Comparison of ENCODE assay signal across 24 mouse cellular contexts in genomic region chr10:90196936-90197335, GRCm38 (mm10).
"Had no signal": no experiment of that assay in that cellular context is flagged by ENCODE, and none has a peak within 500 bp of the region (broad histone marks: within the 10 kb centered on the region; RNA-seq: fewer than 3 reads in every experiment).

No protein-coding gene starts in this region.

- H3K27ac ChIP-seq: lung, embryonic 15.5 days; macrophage; midbrain, embryonic 10.5 days; midbrain, embryonic 12.5 days; neural tube, embryonic 13.5 days; neural tube, embryonic 15.5 days; stomach, embryonic 15.5 days; stomach, postnatal 0 days had no signal

- H3K4me3 ChIP-seq: lung, embryonic 15.5 days; midbrain, embryonic 10.5 days; midbrain, embryonic 12.5 days; myocyte; neural tube, embryonic 13.5 days; neural tube, embryonic 15.5 days; stomach, embryonic 15.5 days had no signal

- H3K4me2 ChIP-seq: lung, embryonic 15.5 days; midbrain, embryonic 12.5 days; neural tube, embryonic 13.5 days; neural tube, embryonic 15.5 days; stomach, embryonic 15.5 days had no signal

- H3K4me1 ChIP-seq: lung, embryonic 15.5 days; midbrain, embryonic 10.5 days; midbrain, embryonic 12.5 days; neural tube, embryonic 13.5 days; neural tube, embryonic 15.5 days; stomach, embryonic 15.5 days had no signal

- H3K36me3 ChIP-seq: lung, embryonic 15.5 days; midbrain, embryonic 10.5 days; midbrain, embryonic 12.5 days; neural tube, embryonic 13.5 days; neural tube, embryonic 15.5 days; stomach, embryonic 15.5 days had no signal

- H3K9ac ChIP-seq: liver, postnatal 0 days; lung, embryonic 15.5 days; midbrain, embryonic 12.5 days; neural tube, embryonic 13.5 days; neural tube, embryonic 15.5 days; stomach, embryonic 15.5 days had no signal

- H3K9me3 ChIP-seq: lung, embryonic 15.5 days; midbrain, embryonic 10.5 days; midbrain, embryonic 12.5 days; neural tube, embryonic 13.5 days; neural tube, embryonic 15.5 days; stomach, embryonic 15.5 days had no signal

- ATAC-seq: liver, postnatal 0 days; lung, postnatal 0 days; midbrain, embryonic 16.5 days had no signal

- H3K27me3 ChIP-seq: lung, embryonic 15.5 days; midbrain, embryonic 12.5 days; neural tube, embryonic 13.5 days; neural tube, embryonic 15.5 days; stomach, embryonic 15.5 days had no signal

- DNase-seq: liver, postnatal 0 days; lung, adult 2 months; lung, postnatal 14 days; lung, postnatal 36 days; midbrain, embryonic 14.5 days; retina, postnatal 1 day; right cerebral cortex, adult 18-20 months; right cerebral cortex, postnatal 25 days; right cerebral cortex, postnatal 4 days; spleen, adult 18-20 months; thymus, adult 2 months; thymus, postnatal 25 days; thymus, postnatal 4 days had no signal
